Mouse (Mus musculus) myocyte (in vitro differentiated cells): Measurements from ENCODE around the gene Tceal7.

Source experiments
- E2F4 ChIP-seq: IDR thresholded peaks from one replicate; pipeline ENCODE4 v1.6.1; 2011; ENCODE audit warnings: mild to moderate bottlenecking, control low read depth, moderate library complexity; ENCODE audit not compliant: insufficient read depth
- MYOD1 ChIP-seq, 3 experiments: IDR thresholded peaks; one replicate each; pipeline ENCODE4 v1.6.1; 2011; ENCODE audit warnings: control low read depth in 2 of 3, low read depth in 2 of 3, mild to moderate bottlenecking in 2 of 3, moderate library complexity in 1 of 3; ENCODE audit not compliant: insufficient read length in 2 of 3, control insufficient read depth in 1 of 3
- MYOG ChIP-seq, 3 experiments: IDR thresholded peaks; one replicate each; pipeline ENCODE4 v1.6.1; 2011; ENCODE audit warnings: control low read depth in 2 of 3, low read depth in 2 of 3, mild to moderate bottlenecking in 2 of 3; ENCODE audit not compliant: insufficient read length in 2 of 3, control insufficient read depth in 1 of 3, insufficient read depth in 1 of 3
- POLR2A ChIP-seq: IDR thresholded peaks from one replicate; pipeline ENCODE4 v1.6.1; 2011; ENCODE audit warnings: low read depth, mild to moderate bottlenecking, control low read depth, moderate library complexity; ENCODE audit not compliant: insufficient read length
- POLR2AphosphoS2 ChIP-seq: IDR thresholded peaks from one replicate; pipeline ENCODE4 v1.6.1; 2011; ENCODE audit warnings: low read depth, control low read depth; ENCODE audit not compliant: insufficient read length
- SRF ChIP-seq: IDR thresholded peaks from one replicate; pipeline ENCODE4 v1.6.1; 2011; ENCODE audit warnings: low read depth; ENCODE audit not compliant: control insufficient read depth, insufficient read length
- TCF12 ChIP-seq: IDR thresholded peaks from one replicate; pipeline ENCODE4 v1.6.1; 2011; ENCODE audit warnings: mild to moderate bottlenecking, control low read depth; ENCODE audit not compliant: poor library complexity, insufficient read depth, severe bottlenecking
- USF1 ChIP-seq: IDR thresholded peaks from one replicate; pipeline ENCODE4 v1.6.1; 2011; ENCODE audit warnings: low read depth, mild to moderate bottlenecking, control low read depth, moderate library complexity

DNA sequence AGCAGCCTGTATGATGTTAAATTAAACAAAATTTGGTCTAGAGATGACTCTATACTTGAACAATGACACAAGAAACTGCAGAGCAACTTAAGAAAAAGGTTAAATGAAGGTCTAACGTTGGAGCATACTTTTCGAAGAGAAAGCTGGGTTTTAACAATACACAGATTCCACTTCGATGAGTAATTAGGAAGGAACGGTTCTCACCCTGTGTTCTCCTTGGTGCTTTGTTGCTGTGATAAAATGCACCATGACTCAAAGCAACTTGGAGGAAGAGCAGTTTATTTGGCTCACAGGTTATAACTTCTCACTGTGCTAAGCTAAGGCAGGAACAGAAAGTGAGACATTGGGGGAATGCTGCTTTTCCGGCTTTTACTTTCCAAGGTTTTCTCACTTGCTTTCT is 53.1 kb downstream of the Tceal7 start:
- TF ChIP-seq POLR2A (no peak), MYOG (IDR thresholded peaks at IDR 0.05; ENCODE audit: control insufficient read depth in 1 of 3, insufficient read depth in 1 of 3, insufficient read length in 2 of 3, low read depth in 2 of 3) (no peak), POLR2AphosphoS2 (no peak), USF1 (no peak), SRF (no peak), TCF12 (no peak), E2F4 (no peak), MYOD1 (IDR thresholded peaks at IDR 0.05; ENCODE audit: control insufficient read depth in 1 of 3, insufficient read length in 2 of 3, low read depth in 2 of 3) (no peak)
